Mouse (Mus musculus): Measurements from ENCODE around the gene Map2. TPM values are rescaled to one million over a fixed set of nuclear protein-coding genes. Genes with fewer than 3 reads are reported as not detected.

Gene Map2
- polyA plus RNA-seq, 1 experiment from 2014 or later, result 23.1 TPM

DNA sequence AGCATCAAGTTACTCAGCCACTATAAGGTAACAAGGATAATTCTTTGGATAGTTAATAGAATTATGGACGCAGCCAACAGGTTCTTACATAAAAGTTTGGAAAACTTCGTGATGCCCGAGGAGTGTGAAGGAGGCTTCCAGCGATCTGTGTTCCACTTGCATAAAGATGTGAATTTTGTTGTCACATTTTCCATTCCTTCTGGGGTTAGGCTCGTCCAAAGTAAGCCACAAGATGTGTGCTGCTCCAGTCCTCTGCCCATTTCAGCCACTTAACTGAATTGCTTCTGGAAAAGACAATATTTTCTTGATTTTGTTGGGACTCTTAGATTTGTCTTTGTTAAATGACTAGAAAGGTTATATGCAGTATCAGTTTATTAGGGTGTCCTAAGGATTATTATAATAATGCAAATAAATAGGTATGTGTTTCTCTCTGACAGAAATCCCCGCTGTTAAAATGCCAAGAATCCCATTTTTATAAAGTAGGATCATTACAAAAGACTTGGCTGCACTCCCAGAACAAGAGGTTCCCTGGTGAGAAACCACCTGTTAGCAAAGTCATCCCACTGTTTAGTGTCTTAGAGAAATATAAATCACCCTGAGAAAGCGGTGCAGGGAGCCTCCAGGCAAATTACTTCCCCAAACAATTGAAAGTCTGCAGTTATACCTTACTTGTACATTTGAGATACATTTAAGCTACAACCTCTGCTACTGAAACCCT is 36.2 kb downstream of the Map2 start:
- no peak overlapping the region for H3K27ac ChIP-seq
- H3K36me3 ChIP-seq, result no peaks in the 10 kb centered on the region
- no peak for ATAC-seq (ENCODE audit: insufficient number of reproducible peaks, low FRiP score, low TSS enrichment, low read depth)
- no peaks in the 10 kb centered on the region for H3K9me3 ChIP-seq
- no peak overlapping the region for H3K4me3 ChIP-seq
- H3K4me2 ChIP-seq, result no peak overlapping the region
- H3K27me3 ChIP-seq, result no peaks in the 10 kb centered on the region
- H3K4me1 ChIP-seq, result no peaks in the 10 kb centered on the region
- WGBS, result 43% methylated on average over 7 of the region's 7 CpGs
- no peak overlapping the region for H3K9ac ChIP-seq

DNA sequence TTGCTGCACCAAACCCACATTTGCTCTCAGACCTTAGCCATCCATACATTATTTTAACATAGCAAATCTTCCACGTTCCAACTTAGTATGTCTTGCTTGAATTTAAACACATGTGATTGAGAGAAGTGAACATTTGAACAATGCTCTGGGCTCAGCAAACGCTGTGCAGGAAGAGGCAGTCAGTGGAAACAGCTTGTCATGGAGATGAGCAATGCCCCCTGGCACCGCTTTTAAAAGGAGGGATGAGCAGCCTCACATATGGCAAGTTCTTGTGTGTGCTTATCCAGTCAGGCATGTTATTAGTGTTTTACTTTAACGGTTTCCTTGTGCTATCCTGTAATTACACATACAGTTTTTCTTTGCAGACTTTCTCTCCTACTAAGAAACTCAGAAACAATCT is 46.4 kb downstream of the Map2 start:
- 63% methylated on average over 4 of the region's 4 CpGs for WGBS
- ATAC-seq (ENCODE audit: insufficient number of reproducible peaks, low FRiP score, low TSS enrichment, low read depth), result no peak
- Histone ChIP-seq H3K9ac (no peak overlapping the region), H3K36me3 (no peaks in the 10 kb centered on the region), H3K9me3 (no peaks in the 10 kb centered on the region), H3K4me1 (peaks cover 4% of the 10 kb centered on the region; the same call in 1 of the 2 replicates), H3K4me3 (no peak overlapping the region), H3K27ac (no peak overlapping the region), H3K27me3 (no peaks in the 10 kb centered on the region), H3K4me2 (no peak overlapping the region)

DNA sequence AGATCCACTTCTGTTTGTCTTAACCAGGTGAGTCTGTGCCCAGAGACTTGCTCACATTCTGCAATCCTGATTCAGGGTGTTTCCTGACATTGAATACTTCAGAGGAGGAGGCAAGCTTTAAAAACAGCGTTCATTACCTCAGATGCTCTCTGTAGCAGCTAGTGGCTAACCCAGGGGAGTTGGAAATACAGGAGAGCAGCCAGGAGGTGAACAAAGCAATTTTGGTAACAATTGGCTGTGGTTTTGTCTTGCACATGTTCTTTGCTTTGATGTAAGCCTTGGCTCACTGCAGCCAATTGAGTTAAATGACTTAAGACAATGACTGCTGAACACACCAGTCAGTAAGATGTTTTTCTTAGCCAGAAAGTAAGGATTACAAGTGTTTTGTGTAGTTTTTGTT is 48.3 kb downstream of the Map2 start:
- Histone ChIP-seq H3K9ac (no peak overlapping the region), H3K27ac (no peak overlapping the region), H3K9me3 (no peaks in the 10 kb centered on the region), H3K4me3 (no peak overlapping the region), H3K27me3 (no peaks in the 10 kb centered on the region), H3K4me2 (no peak overlapping the region), H3K4me1 (peaks cover 4% of the 10 kb centered on the region; the same call in 1 of the 2 replicates), H3K36me3 (no peaks in the 10 kb centered on the region)
- ATAC-seq (ENCODE audit: insufficient number of reproducible peaks, low FRiP score, low TSS enrichment, low read depth), result no peak
- 17% methylated on average over 1 of the region's 1 CpGs for WGBS

DNA sequence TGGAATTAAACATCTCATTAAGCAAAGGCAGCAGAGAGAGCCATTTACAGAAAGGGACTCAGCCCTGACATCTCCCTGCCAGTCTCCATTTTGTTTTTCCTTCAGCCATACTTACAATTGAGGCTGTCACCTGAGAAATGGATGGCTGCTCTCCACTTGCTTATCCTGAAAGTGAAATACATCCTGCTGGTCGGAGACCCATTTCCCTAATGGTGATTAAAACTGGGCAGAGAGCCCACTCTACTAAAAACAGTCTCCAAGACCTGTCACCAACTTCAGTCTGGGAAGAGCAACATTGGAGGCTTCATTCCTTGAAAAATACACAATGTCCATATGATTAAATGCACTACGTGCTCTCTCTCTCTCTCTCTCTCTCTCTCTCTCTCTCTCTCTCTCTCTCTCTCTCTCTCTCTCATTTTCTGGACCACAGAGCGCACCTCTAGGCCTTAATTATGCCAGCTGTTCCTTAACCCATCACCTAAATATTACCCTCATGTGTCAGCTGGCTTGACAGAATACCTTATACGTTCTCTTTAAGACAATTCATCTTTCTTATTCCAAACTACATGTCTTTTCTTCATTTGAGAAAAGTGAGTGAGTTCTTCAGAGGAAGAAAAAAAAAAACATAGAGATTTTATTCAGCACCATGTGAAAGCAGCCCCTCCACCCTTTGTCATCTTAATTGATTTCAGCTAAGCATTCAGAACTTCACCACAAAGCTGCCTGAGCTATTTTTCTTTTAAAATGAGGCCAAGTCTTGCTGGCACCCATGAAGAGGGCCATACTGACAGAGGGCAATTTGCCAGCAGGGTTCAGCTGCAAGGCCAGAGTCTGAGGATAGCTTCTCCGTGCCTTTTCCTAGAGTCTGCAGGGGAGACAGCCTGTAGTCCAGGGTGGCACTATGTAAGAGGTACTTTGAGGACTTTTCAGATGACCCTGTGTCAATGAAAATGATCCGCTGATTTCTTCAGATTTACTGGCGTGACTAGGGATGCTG is 51.6 kb downstream of the Map2 start:
- Histone ChIP-seq H3K4me3 (no peak overlapping the region), H3K27ac (no peak overlapping the region), H3K4me2 (no peak overlapping the region), H3K9ac (no peak overlapping the region), H3K4me1 (peaks cover 4% of the 10 kb centered on the region; the same call in 1 of the 2 replicates), H3K36me3 (no peaks in the 10 kb centered on the region), H3K9me3 (no peaks in the 10 kb centered on the region), H3K27me3 (no peaks in the 10 kb centered on the region)
- no peak for ATAC-seq (ENCODE audit: insufficient number of reproducible peaks, low FRiP score, low TSS enrichment, low read depth)
- WGBS, result 59% methylated on average over 7 of the region's 7 CpGs

DNA sequence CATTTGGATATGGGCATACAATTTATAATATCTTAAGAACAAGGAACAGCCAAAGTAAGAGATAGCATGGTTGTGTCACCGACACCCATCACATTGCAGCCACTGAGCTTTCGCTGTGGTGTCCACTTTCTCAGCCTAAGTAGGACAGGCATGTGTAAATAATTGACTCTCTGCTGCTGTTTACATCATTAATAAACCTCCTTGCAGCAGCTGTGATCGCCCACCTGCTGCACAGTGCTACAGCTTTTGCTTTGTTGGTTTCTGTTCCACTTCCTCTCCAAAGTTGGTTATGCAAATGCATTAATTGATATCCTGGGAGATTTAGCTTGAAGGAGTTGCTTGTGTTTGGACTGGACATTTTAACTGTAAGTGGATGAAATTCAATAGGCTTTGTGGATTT is 53.1 kb downstream of the Map2 start:
- no peaks in the 10 kb centered on the region for H3K36me3 ChIP-seq
- H3K4me2 ChIP-seq, result no peak overlapping the region
- no peaks in the 10 kb centered on the region for H3K27me3 ChIP-seq
- no peaks in the 10 kb centered on the region for H3K9me3 ChIP-seq
- WGBS, result 74% methylated on average over 3 of the region's 3 CpGs
- no peak overlapping the region for H3K9ac ChIP-seq
- peaks cover 2% of the 10 kb centered on the region; the same call in 1 of the 2 replicates for H3K4me1 ChIP-seq
- H3K27ac ChIP-seq, result no peak overlapping the region
- ATAC-seq (ENCODE audit: insufficient number of reproducible peaks, low FRiP score, low TSS enrichment, low read depth), result no peak
- no peak overlapping the region for H3K4me3 ChIP-seq

DNA sequence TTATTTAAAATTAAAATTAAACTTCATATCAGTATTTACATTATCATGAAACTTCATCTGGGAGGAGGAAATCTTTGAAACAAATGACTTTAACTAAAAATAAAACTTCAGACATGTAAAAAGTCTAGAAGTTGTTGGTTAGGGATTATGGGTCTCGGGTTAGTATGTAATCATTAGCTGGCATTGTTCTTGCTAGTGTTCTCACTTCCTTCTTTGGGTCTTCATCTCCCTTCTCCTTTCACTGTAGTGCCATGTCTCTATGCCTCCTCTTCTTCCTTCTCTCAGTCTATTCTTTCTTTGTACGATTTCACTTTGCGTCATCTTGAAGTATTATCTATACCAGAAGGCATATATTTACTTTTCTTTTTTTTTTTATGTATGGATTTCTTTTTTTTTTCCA is 55.3 kb downstream of the Map2 start:
- WGBS, result 89% methylated on average over 3 of the region's 3 CpGs
- H3K9me3 ChIP-seq, result no peaks in the 10 kb centered on the region
- H3K4me1 ChIP-seq, result no peaks in the 10 kb centered on the region; the same call in 1 of the 2 replicates
- no peak overlapping the region for H3K4me3 ChIP-seq
- no peak overlapping the region for H3K27ac ChIP-seq
- H3K27me3 ChIP-seq, result no peaks in the 10 kb centered on the region
- no peak overlapping the region for H3K9ac ChIP-seq
- H3K4me2 ChIP-seq, result no peak overlapping the region
- H3K36me3 ChIP-seq, result no peaks in the 10 kb centered on the region
- no peak for ATAC-seq (ENCODE audit: insufficient number of reproducible peaks, low FRiP score, low TSS enrichment, low read depth)

DNA sequence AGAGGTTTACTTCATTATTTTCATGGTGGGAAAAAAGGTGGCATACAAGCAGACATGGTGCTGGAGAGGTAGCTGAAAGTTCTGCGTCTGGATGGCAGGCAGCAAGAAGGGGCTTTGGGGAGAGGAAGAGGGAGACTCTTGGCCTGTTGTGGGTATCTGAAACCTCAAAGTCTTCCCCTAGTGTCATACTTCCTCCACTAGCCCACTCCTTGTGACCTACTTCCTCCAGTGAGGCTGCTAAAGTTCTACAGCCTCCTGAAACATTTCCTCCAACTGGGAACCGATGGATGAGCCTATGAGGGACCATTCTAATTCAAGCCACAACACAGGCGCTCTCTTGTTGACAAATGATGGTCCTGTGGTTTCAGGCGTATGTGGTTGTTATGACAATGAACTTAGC is 56.9 kb downstream of the Map2 start:
- Histone ChIP-seq H3K36me3 (no peaks in the 10 kb centered on the region), H3K4me3 (no peak overlapping the region), H3K4me2 (no peak overlapping the region), H3K9ac (no peak overlapping the region), H3K27ac (no peak overlapping the region), H3K9me3 (no peaks in the 10 kb centered on the region), H3K4me1 (no peaks in the 10 kb centered on the region), H3K27me3 (no peaks in the 10 kb centered on the region)
- 91% methylated on average over 4 of the region's 4 CpGs for WGBS
- ATAC-seq (ENCODE audit: insufficient number of reproducible peaks, low FRiP score, low TSS enrichment, low read depth), result no peak

DNA sequence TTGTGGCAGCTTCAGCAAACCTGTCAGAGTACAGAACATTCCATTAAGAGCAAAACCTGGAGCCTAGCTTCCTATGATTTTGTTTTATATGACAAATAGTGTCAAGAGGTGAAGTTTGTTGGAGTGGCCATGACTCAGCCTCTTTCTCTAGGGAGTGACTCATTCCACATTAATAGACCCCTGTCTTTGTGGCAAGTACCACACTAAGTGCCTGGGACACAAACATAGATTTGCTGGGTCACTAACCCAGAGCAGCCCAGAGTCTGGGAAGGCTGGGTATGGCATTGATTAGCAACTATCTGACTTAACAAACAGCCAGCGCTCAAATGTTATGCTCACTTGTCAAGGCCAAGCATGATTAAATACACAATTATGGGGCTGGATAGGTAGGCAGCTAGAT is 69.8 kb downstream of the Map2 start:
- ATAC-seq (ENCODE audit: insufficient number of reproducible peaks, low FRiP score, low TSS enrichment, low read depth), result no peak
- H3K9me3 ChIP-seq, result no peaks in the 10 kb centered on the region
- H3K36me3 ChIP-seq, result no peaks in the 10 kb centered on the region
- no peak overlapping the region for H3K27ac ChIP-seq
- H3K4me1 ChIP-seq, result no peaks in the 10 kb centered on the region
- H3K4me3 ChIP-seq, result no peak overlapping the region
- 46% methylated on average over 1 of the region's 1 CpGs for WGBS
- H3K4me2 ChIP-seq, result no peak overlapping the region
- H3K9ac ChIP-seq, result no peak overlapping the region
- H3K27me3 ChIP-seq, result no peaks in the 10 kb centered on the region

DNA sequence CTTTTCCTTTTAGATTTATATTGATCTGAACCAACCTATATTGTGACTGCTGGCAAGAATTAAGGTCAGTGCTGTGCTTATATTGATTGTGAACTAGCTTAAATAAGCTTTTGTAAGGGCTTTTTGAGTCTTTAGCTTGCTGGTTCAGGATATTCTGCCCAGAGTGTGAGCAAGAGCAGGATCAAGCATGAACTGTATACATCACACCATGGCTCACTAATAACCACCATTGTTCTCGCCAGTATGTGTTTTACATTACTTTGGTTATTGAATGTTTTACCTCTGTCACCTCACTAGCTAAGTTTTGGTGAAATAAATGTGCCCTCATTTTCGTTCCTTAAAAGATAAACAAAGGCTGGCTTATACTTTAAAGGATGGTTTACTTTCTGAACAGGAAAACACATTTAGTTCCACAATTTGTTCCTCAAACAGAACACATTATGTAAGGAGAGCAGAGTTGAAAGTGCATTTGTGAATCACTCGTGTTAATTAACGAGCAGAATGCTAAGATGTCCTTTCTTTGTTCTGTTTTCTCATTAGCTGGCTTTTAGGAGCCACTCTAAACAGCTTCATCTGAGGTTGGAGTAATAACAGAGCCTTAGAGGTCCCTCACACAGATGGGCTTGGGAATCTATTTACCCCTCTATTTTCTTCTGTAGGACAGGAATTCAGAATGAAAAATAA is 76.7 kb downstream of the Map2 start:
- H3K9ac ChIP-seq, result no peak overlapping the region
- 25% methylated on average over 4 of the region's 4 CpGs for WGBS
- H3K36me3 ChIP-seq, result no peaks in the 10 kb centered on the region
- H3K4me3 ChIP-seq, result no peak overlapping the region
- H3K4me2 ChIP-seq, result no peak overlapping the region
- no peaks in the 10 kb centered on the region for H3K27me3 ChIP-seq
- no peaks in the 10 kb centered on the region for H3K9me3 ChIP-seq
- no peak for ATAC-seq (ENCODE audit: insufficient number of reproducible peaks, low FRiP score, low TSS enrichment, low read depth)
- H3K4me1 ChIP-seq, result no peaks in the 10 kb centered on the region
- H3K27ac ChIP-seq, result no peak overlapping the region

DNA sequence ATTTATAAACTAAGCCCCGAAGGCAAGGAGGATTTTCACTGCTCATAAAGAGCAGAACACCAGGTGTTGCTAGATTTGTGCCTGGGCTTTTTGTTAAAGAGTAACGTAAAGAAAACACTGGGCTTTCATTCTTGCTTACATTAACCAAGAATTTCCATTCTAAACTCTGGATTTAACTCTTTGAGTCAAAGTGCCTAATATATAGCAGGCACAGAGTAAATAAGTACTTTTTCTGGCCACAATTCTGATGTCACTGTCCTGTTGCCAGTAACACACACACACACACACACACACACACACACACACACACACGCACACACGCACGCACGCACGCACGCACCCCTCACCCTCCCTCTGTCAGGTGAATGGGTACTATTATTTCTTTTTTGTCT is 77.3 kb downstream of the Map2 start:
- Histone ChIP-seq H3K27me3 (no peaks in the 10 kb centered on the region), H3K4me2 (no peak overlapping the region), H3K27ac (no peak overlapping the region), H3K4me3 (no peak overlapping the region), H3K36me3 (no peaks in the 10 kb centered on the region), H3K9me3 (no peaks in the 10 kb centered on the region), H3K4me1 (no peaks in the 10 kb centered on the region), H3K9ac (no peak overlapping the region)
- 46% methylated on average over 8 of the region's 8 CpGs for WGBS
- ATAC-seq (ENCODE audit: insufficient number of reproducible peaks, low FRiP score, low TSS enrichment, low read depth), result no peak

DNA sequence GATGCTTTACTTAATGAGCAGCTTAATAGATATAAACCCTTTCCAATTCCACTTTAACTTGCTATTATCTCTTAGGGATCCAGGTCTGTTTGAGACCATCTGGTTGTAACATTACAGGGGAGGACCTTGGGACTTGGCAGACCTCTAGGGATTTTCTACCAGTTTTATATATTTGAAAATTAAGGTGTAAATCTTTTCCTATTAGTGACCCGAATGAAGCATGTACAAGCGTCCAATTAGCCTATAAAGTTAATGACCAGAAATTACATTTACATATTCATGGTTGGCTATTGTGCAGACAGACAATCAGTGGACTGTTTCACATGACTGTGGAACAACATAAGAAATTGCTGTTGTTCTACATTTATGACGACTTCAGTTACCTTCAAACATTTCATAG is 88.1 kb downstream of the Map2 start:
- ATAC-seq (ENCODE audit: insufficient number of reproducible peaks, low FRiP score, low TSS enrichment, low read depth), result no peak
- Histone ChIP-seq H3K4me1 (no peaks in the 10 kb centered on the region), H3K27ac (no peak overlapping the region), H3K27me3 (no peaks in the 10 kb centered on the region), H3K36me3 (no peaks in the 10 kb centered on the region), H3K4me3 (no peak overlapping the region), H3K9me3 (no peaks in the 10 kb centered on the region), H3K4me2 (no peak overlapping the region), H3K9ac (no peak overlapping the region)
- 59% methylated on average over 3 of the region's 3 CpGs for WGBS

Data from limb, embryonic 15.5 days (tissue).